Mouse (Mus musculus) left cerebral cortex, adult 11 months (tissue): ENCODE measurements around the gene Magi2.

ENCODE experiments used
- DNase-seq: peaks from one replicate; pipeline ENCODE4 v3.0.0; 2022; ENCODE audit warnings: low spot score

The Magi2 gene

DNA sequence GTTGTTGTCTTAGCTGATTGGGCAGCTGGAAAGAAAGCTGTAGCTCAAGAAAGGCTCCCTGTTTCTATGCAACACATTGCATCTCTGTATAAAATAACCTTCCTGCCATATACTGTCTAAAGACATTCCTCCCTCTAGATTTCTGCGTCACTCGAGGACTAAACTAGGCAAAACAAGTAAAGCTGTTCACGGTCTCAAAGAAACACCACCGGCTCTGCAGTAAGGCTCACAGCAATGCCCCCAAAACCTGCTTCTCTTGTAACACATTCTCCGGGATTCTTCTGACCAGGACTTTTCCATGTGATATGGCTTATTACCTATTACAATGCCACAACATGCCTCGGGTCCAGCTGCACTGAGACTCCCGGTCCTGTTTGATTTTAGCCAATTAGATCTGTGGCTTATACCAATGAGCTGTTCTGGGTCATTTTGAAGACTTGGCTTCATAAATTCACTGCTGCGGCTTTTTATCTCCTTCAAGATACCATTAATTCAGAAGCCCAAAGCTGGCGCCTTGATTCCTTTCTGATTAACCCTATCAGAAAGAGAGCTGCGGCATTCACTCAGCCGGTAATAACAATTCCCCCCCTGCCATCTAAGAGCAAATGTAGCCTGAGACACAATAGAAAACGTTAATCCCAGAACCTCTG is 520.2 kb downstream of the Magi2 start:
- peak; percentile 12 for DNase-seq

DNA sequence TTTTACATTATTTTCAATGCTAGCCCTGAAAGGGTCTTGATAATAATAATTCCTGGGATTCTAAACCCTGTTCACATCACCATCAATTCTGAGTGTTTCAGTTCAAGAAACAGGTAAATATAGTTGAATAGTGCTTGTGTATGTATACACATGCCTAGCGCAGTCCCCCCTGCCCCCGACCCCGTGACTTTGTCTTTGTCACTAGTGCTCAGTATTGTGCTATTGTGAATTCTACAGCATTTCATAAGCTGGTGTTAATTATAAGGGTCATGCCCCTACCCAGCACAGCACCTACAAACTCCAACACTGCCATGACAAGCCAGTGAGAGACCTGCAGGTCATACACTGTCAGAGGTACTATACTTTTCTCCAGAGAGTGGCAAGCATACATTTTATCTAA is 520.8 kb downstream of the Magi2 start:
- no peak for DNase-seq

DNA sequence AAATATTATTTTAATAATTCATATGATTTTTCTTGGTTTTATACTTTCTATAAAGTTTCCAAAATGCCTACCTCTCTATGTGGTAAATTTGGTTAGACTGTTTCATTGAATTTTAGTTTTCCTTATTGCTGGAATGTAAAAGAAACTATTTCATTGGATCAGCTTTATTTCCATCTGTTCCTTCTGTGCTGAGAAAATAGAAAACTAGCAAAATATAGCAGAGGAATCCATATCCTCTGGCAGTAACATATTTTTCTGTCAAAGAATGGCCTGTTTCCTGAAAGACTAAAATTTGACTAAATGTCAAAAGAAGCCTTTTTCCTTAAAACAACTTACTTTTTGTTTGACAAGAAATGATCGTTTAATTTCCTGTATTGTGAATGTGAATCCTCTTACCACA is 552.4 kb downstream of the Magi2 start:
- no peak for DNase-seq

DNA sequence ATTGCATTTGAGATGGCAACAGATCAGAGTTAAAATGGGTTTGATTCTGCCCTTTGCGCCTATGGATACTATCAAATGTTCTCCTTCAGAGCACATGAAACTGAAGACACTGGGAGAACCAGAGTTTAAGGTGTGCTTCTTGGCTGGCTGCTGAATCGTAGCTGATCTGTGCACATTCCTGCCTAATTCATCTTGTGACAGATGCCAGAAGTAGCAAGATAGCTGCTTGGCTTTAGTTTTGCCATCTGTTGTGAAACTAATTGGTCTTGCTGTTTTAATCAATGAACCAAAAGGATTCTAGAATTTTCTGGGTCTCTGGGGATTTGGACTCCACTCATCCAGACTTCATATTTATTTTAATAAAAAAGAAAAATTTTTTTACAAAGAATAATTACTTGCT is 553.2 kb downstream of the Magi2 start:
- no peak for DNase-seq

DNA sequence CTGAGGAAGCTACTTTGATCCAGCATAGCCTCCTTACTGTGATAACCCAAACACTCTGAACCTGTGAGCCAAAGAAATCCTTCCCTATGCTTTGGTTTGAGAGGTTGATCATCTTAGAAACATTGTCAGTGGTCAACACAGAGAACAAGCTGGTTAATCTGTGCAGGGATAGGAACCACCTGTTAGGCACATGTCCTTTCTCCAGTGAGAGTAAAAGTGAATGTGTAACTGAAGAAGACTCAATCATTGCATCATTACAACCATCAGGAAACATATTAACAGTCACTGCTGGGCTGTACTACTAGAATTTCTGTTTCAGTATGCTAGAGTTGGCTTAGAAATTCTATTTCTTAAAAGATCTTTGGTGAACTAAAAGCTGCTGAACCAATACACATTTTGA is 558.5 kb downstream of the Magi2 start:
- DNase-seq = no peak

DNA sequence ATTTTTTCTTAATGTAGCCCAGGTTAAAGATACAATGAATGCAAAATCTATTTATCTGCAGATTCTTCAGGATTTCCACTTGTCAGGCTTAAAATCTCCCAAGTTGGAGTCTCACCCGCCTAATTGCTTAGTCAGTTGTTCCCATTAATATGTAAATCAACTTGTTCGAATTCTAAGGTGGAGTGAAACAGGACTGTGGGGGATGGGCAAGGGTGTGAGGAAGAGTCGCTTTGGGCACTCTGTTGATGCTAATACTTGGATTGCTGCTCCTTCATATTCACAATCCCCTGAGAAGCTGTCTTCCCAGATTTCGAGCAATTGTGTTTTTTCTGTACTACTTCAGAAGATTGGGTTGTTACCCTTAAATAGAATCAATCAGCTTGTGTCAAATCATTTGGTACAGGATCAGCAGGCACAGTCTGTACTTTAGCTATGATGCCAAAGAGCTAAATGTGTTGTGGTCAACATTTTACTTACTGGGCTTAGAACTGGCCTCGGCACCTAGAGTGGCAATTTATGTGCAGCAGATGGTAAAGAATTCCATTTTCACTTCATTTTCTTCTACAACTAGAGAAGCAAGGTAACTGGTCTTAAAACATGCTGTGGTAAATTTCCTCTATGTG is 560.8 kb downstream of the Magi2 start:
- DNase-seq = no peak

DNA sequence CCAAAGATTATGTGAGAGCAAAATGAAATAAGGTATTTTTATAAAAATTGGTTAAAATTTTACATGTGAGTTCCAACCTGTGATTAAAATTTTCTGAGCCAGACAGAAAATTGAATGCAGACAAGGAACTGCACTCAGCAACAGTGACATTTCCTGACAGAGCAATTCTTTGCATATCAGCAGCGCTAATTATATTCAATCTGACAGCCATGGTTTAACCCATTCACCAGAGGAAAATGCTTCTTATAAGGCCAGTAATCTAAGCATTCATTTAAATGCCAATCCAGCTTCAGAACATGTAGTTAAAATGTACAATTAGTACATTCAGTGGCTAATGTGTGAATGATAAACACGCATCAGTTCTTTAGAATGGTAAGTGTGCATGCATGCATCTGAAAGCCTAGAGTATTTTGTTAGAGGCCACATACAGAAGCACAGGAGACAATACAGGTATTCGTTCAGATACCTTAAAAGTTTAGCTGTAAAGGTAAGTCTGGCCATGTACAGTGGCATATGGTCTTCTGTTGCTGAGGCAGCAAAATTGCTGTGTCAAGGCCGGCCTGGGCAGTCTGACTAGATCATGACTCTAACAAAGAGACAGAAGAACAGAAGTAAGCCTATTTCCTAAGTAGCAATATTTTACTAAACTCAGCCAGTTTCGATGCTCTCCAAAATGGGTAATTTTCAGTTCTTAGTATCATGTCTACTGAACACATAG is 576.4 kb downstream of the Magi2 start:
- no peak for DNase-seq

DNA sequence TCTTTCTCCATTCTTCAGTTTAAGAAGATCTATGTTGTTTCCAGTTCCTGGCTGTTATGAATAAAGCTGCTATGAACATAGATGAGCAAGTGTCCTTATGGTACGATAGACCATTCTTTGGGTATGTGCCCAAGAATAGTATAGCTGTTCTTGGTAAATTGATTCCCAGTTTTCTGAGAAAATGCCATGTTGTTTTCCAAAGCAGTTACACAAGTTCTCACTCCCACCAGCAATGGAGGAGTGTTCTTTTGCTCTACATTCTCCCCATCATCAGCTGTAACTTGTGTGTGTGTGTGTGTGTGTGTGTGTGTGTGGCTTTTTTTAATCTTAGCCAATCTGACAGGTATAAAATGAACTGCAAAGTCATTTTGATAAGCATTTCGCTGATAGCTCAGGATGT is 595.7 kb downstream of the Magi2 start:
- no peak for DNase-seq

DNA sequence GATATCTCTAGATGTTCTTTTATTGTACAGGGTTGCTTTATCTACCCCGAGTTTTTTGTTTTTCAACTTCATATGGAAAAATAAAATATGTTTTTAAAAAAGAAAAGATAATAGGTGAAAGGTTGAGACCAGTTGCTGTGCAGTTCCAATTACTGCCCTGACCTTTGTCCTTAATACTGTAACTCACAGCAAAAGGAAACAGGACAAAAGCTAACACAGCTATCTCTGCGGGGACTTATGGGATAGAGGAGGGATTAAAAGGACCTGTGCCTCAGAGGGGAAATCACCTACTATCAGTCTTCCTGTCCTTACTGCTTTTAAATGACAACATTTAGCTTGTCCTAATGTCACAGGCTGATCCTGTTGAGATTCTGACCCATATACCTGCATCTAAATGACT is 599.1 kb downstream of the Magi2 start:
- no peak for DNase-seq

DNA sequence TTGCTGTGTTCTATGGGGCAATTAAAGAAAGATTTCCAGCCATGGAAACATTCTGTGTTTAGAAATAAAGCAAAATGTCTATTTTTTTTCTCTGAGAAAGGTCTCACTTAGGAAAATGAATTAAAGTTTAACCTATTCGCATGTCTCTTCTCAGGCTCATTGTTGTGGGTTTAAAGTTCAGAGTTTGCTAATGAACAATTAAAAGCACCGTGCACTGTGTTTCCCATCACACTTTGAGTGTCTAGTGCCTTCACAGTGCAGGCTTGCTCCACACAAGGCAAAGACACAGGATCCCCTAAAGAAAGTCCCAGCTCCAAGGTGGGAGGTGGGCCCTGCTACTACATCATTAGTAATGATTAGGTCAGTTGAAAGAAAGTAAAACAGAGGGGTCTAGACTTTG is 602.5 kb downstream of the Magi2 start:
- no peak for DNase-seq

DNA sequence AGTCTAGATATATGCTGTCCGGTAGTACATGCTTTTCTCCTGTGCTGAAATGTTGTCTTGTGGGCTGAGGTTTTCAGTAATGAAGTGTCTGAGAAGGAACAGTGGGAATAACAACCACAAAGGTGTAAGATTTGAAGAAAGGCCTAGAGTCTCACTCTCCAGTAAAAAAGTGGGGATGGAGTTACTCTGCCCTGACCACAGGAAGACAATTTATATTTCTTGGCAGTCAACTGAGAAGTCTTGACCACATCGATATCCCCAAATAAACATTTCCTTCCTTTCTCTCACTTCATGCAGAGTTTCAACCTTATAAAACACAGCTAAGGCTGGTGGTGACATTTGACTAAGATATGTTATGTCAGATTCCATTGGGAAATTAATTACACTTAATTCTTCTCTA is 636.0 kb downstream of the Magi2 start:
- DNase-seq = no peak

DNA sequence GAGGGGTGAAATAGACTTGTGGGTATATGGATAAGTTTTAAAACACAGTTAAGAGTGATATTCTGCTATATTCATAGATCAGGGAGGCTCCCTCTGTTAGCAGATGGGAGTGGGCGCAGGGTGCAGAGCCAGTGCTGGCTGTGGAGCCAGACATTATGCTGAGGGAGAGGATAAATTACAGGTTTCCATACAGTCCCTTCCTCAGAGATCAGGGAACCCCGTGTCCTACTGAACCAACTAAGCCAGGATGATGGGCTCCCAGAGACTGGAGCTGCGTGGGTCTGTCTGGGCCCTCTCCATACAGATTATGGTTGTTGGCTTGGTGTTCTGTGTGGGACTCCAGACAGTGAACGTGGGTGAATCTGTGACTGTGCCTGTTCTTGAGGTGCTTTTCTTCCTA is 643.6 kb downstream of the Magi2 start:
- DNase-seq = peak; percentile 21

DNA sequence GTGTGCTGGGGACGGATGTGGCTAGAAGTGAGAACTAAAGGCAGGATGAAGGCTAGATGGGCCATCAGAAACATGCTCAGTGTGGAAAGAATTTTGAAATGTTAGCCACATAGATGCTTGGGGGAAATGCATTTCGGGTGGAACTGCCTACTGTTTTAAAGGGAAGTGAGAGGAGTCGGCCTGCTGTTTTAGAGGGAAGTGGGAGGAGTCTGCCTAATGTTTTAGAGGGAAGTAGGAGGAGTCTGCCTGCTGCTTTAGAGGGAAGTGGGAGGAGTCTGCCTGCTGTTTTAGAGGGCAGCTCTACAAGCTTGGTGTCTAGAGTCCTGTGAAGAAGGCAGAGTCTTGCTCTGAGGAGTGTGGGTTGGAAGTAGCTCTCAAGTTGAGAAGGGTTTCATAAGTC is 664.9 kb downstream of the Magi2 start:
- no peak for DNase-seq

DNA sequence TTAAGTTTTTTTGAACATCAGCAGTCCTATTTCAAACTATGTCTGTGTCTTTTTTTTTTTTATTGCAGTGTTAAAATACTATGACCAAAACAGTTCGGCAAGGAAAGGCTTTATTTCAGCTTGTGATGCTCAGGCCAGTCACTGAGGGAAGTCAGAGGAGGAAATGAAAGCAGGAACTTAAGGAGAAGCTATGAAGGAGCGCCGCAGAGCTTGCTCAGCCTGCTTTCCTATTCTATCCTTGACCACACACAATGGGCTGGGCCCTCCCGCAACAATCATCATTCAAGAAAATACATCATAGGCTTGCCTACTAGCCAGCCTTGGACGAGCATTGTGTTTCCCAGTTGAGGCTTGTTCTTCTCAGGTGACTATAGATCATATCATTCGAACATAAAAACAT is 669.1 kb downstream of the Magi2 start:
- DNase-seq = no peak

DNA sequence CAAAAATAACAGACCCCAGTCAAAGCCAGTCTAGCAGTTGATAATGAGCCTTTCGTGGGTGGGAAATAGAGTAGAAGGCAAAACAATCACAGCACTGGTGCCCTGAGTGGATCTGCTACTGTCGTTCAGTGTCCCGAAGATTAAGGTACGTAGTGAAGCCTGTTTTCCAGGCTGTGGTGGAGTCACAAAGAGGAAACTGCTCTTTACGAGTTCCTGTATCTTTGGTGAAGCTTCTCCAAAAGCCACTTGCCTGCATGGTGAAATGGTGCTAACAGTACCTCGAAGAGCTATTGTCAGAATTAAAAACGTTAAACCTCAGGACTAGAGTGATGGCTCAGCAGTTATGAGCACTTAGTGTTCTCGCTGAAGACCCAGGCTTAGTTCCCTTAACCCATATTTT is 674.8 kb downstream of the Magi2 start:
- no peak for DNase-seq

DNA sequence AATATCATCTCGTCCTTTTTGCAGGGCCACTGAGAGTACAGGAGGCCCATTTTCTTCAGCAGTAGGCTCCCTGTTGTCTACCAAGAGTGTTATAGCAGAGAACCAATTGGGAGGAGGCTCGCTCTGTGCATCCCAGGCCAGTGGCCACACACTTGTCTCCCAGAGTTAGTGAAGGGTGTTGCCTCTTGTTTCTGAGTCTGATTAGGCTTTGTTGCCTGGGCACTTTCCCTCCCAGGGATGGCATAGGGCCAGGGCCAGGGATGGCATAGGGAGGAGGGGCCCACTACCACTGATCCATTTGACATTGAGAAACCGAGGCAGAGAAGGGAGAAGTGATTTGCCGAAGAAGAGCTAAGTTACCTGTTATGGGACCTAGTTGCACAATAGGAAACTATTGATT is 679.8 kb downstream of the Magi2 start:
- no peak for DNase-seq

DNA sequence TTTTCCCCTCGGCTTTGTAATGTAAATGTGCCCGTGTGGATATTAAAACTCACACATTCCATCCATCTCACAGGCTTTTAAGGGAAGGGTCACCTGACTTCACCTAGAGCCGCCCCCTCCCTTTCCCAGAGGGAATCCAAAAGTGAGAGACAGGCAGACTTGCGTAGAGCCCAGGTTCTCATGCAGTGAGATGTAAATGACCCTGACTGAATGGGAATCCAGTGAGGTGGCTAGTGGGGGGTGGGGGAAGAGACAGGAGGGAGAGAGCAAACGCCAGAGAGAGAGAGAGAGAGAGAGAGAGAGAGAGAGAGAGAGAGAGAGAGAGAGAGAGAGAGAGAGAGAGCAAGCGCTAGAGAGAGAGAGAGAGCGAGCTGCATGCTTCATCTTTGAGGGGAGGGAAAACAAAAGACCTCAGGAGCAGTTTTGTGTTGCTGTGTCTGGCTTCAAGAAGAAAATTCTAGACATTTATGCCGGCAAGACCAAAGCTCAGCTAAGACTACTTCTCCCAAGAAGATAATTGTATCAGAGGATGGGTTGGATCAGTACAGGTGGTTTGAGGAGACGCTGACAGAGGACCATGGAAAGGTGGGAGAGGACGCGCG is 680.6 kb downstream of the Magi2 start:
- DNase-seq = no peak

DNA sequence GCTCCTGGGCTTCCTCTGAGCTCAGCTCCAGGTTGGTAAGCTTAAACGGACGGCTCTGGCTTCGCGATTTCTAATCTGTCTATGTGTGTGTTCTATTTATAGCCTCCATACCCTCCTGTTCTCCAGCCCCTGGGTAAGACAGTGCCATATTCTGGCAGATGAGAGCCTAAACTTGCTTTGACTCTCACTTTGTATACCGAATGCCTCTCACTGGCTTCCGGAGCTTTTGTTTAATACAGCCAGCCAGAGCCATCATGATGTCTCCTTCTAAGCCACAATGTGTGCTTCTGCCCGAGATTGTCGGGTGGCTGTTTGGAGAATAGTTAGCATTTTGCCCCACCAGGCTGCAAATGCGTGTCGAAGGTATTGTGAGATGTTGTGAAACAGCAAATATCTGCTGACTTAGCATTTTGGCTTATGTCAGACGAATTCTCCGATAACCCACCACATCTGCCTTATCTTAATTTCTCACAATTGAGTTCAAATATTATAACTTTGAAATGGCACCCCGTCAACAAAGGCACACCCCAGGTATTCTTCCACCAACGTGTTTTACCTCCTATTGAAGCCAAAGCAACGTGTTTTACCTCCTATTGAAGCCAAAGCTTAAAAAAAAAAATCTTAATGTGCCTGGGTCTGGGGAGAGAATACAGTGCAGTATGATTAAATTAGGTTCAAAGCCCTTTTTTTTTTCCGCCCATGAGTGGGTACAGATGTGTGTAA is 681.3 kb downstream of the Magi2 start:
- DNase-seq = no peak

DNA sequence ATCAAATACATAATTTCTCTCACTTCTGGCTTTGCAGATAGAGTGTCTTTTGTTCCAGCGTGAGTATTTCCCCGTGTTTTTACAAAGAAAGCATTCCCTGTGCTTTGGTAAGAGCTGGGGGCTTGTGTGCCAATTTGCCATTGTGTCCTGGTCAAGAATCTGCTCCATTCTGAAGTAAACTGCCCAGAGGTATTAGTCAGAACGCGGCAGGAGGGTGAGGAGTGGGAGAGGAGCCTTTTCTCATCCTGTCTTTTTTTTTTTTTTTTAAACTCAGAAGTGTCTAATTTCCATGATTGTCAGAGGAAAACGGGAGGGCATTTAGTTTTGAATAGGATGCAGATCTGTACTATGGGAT is 681.8 kb downstream of the Magi2 start:
- no peak for DNase-seq

DNA sequence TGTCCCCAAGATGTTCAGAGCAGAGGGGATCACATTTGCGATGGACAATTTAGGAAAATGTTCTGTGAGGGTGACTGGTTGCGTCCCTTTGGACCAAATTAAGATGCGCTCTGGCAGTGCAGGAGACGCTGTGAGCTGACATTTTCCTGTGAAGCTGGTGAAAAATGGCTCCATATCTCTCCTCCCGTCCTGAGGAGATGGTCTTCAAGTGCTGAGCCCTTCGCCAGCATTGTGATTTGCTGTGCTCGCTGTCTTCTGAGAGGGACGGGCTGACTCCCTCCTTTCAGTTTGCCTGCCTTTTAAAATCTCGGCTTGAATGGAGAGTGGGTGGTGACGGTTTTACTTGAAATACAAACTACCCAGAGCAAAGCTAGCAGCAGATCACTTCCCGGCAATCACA is 682.2 kb downstream of the Magi2 start:
- DNase-seq = no peak

DNA sequence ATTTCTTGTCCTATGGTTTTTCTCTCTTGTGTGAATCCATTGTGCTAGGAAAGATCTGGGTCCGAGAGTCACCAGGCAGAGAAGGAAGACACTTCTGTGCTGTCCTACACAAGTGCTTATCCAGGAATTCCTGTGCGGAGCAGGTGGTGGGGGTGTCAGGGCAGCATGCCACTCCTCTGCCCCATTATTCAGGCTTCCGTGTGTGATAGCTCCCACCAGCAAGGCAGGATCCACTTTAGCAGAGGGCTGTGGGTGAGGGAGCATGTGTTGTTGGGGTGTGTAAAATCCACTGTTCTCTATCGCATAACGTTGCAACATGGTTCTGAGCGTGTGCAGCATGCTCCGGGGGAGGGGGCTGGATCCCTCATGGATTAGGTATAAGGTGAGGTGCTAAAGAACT is 682.8 kb downstream of the Magi2 start:
- DNase-seq = no peak

DNA sequence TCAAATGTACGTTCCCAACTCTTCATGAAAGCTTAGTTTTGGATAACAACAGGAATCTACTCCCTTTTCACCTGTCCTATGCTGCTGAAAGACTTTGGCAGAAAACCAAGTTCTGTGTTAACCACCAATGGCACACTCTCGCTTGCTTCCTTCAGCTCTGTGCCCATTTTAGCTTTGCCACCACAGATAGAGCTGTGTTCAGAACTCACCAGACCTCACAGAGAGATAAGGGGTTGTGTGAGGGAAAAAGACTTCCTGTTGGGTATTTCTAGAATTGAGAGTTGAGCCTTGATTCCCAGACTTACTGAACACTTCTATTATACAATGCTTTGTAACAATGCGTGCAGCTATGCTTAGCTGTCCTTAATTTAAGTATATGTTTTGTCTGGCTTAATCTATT is 705.3 kb downstream of the Magi2 start:
- DNase-seq = no peak

DNA sequence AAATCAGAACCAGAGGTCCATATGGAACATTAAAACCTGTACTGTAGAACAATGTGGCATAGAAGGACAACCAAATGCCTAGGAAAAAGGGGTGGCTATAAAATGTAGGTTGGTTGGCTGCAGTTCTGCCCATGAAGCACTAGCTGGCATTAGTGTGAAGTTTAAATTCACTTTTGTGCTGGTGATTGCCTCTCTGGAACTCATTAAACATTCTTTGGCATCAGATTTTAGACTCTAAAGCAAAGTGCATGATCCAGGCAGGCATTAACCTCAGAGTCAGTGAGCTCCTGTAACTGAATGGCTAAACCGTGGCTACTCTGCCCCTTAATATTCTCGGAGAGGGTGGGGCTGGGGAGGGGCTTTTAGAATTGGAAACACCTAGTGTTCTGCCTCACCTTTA is 706.4 kb downstream of the Magi2 start:
- no peak for DNase-seq
